Mouse (Mus musculus): ENCODE measurements around the gene Ipo13. TPM values are rescaled to one million over a fixed set of nuclear protein-coding genes. Genes with fewer than 3 reads are reported as not detected.

Ipo13 gene
- polyA plus RNA-seq, 1 experiment from 2014 or later = 49.6 TPM

GRCm38 (mm10) chr4:117914031-117914430, 768 bp downstream of the Ipo13 start:
- peak overlapping the region; percentile 99 for H3K4me2 ChIP-seq (replicated peaks)
- 10% methylated on average over 8 of the region's 8 CpGs for WGBS
- ATAC-seq (ENCODE audit: insufficient number of reproducible peaks, low FRiP score, low TSS enrichment, low read depth) = no peak
- no peaks in the 10 kb centered on the region for H3K27me3 ChIP-seq
- no peaks in the 10 kb centered on the region for H3K9me3 ChIP-seq (replicated peaks)
- H3K27ac ChIP-seq (replicated peaks) = no peak overlapping the region
- H3K4me1 ChIP-seq = peaks cover 30% of the 10 kb centered on the region
- H3K9ac ChIP-seq = peak overlapping the region; percentile 71
- H3K36me3 ChIP-seq = peaks cover 13% of the 10 kb centered on the region
- H3K4me3 ChIP-seq (replicated peaks) = peak overlapping the region; percentile 81

GRCm38 (mm10) chr4:117913421-117913820, 1.4 kb downstream of the Ipo13 start:
- peaks cover 34% of the 10 kb centered on the region for H3K4me1 ChIP-seq
- ATAC-seq (ENCODE audit: insufficient number of reproducible peaks, low FRiP score, low TSS enrichment, low read depth) = no peak
- peaks cover 13% of the 10 kb centered on the region for H3K36me3 ChIP-seq
- H3K9me3 ChIP-seq (replicated peaks) = no peaks in the 10 kb centered on the region
- H3K27ac ChIP-seq (replicated peaks) = no peak overlapping the region; the same call in 1 of the 2 replicates
- WGBS = 39% methylated on average over 3 of the region's 3 CpGs
- no peaks in the 10 kb centered on the region for H3K27me3 ChIP-seq
- H3K4me2 ChIP-seq (replicated peaks) = peak overlapping the region; percentile 99
- H3K9ac ChIP-seq = no peak overlapping the region
- H3K4me3 ChIP-seq (replicated peaks) = peak overlapping the region; percentile 81

GRCm38 (mm10) chr4:117912685-117913273, 2.0 kb downstream of the Ipo13 start:
- Histone ChIP-seq H3K4me2 (replicated peaks) (peak overlapping the region; percentile 99), H3K4me3 (replicated peaks) (peak overlapping the region; percentile 81)
- ATAC-seq (ENCODE audit: insufficient number of reproducible peaks, low FRiP score, low TSS enrichment, low read depth) = no peak

GRCm38 (mm10) chr4:117912131-117912561, 2.7 kb downstream of the Ipo13 start:
- peaks cover 34% of the 10 kb centered on the region for H3K4me1 ChIP-seq
- ATAC-seq (ENCODE audit: insufficient number of reproducible peaks, low FRiP score, low TSS enrichment, low read depth) = no peak
- H3K9me3 ChIP-seq (replicated peaks) = no peaks in the 10 kb centered on the region
- H3K4me3 ChIP-seq (replicated peaks) = no peak overlapping the region
- H3K27ac ChIP-seq (replicated peaks) = no peak overlapping the region
- H3K27me3 ChIP-seq = no peaks in the 10 kb centered on the region
- H3K9ac ChIP-seq = no peak overlapping the region
- WGBS = 92% methylated on average over 13 of the region's 13 CpGs
- H3K4me2 ChIP-seq (replicated peaks) = no peak overlapping the region
- H3K36me3 ChIP-seq = peaks cover 23% of the 10 kb centered on the region

More at GRCm38 (mm10) chr4:117912685-117913273, 2.0 kb downstream of the Ipo13 start:
- peaks cover 18% of the 10 kb centered on the region for H3K36me3 ChIP-seq
- no peak overlapping the region; the same call in 1 of the 2 replicates for H3K27ac ChIP-seq (replicated peaks)
- peaks cover 34% of the 10 kb centered on the region for H3K4me1 ChIP-seq
- H3K9me3 ChIP-seq (replicated peaks) = no peaks in the 10 kb centered on the region
- 42% methylated on average over 7 of the region's 7 CpGs for WGBS
- no peaks in the 10 kb centered on the region for H3K27me3 ChIP-seq
- H3K9ac ChIP-seq = no peak overlapping the region

- Histone ChIP-seq H3K27ac (replicated peaks) (no peak overlapping the region), H3K4me2 (replicated peaks) (no peak overlapping the region), H3K36me3 (peaks cover 49% of the 10 kb centered on the region), H3K4me3 (replicated peaks) (no peak overlapping the region), H3K27me3 (no peaks in the 10 kb centered on the region), H3K9me3 (replicated peaks) (no peaks in the 10 kb centered on the region), H3K4me1 (peaks cover 27% of the 10 kb centered on the region), H3K9ac (no peak overlapping the region)
- no peak; the same call in 1 of the 2 replicates for ATAC-seq (ENCODE audit: insufficient number of reproducible peaks, low FRiP score, low TSS enrichment, low read depth)
- 80% methylated on average over 8 of the region's 8 CpGs for WGBS
These were observed 5.9 kb downstream of the Ipo13 start for GRCm38 (mm10) chr4:117908834-117909453.

GRCm38 (mm10) chr4:117906196-117906595, 8.6 kb downstream of the Ipo13 start:
- Histone ChIP-seq H3K36me3 (peaks cover 66% of the 10 kb centered on the region), H3K4me3 (replicated peaks) (no peak overlapping the region), H3K4me1 (peaks cover 6% of the 10 kb centered on the region; the same call in 1 of the 2 replicates), H3K9ac (no peak overlapping the region), H3K4me2 (replicated peaks) (no peak overlapping the region), H3K9me3 (replicated peaks) (no peaks in the 10 kb centered on the region), H3K27ac (replicated peaks) (no peak overlapping the region), H3K27me3 (no peaks in the 10 kb centered on the region)
- no peak for ATAC-seq (ENCODE audit: insufficient number of reproducible peaks, low FRiP score, low TSS enrichment, low read depth)
- WGBS = 78% methylated on average over 3 of the region's 3 CpGs

- peaks cover 78% of the 10 kb centered on the region for H3K36me3 ChIP-seq
- H3K4me2 ChIP-seq (replicated peaks) = no peak overlapping the region
- H3K27ac ChIP-seq (replicated peaks) = no peak overlapping the region
- no peaks in the 10 kb centered on the region for H3K27me3 ChIP-seq
- WGBS = 85% methylated on average over 8 of the region's 8 CpGs
- H3K4me1 ChIP-seq = peaks cover 6% of the 10 kb centered on the region; the same call in 1 of the 2 replicates
- H3K4me3 ChIP-seq (replicated peaks) = no peak overlapping the region
- no peak overlapping the region for H3K9ac ChIP-seq
- no peaks in the 10 kb centered on the region for H3K9me3 ChIP-seq (replicated peaks)
- ATAC-seq (ENCODE audit: insufficient number of reproducible peaks, low FRiP score, low TSS enrichment, low read depth) = no peak
These were observed 10.0 kb downstream of the Ipo13 start for GRCm38 (mm10) chr4:117904761-117905160.

- WGBS = 87% methylated on average over 10 of the region's 10 CpGs
- H3K4me1 ChIP-seq = peaks cover 5% of the 10 kb centered on the region; the same call in 1 of the 2 replicates
- H3K9me3 ChIP-seq (replicated peaks) = no peaks in the 10 kb centered on the region
- no peak overlapping the region for H3K9ac ChIP-seq
- no peak for ATAC-seq (ENCODE audit: insufficient number of reproducible peaks, low FRiP score, low TSS enrichment, low read depth)
- no peak overlapping the region for H3K4me2 ChIP-seq (replicated peaks)
- no peaks in the 10 kb centered on the region for H3K27me3 ChIP-seq
- no peak overlapping the region for H3K4me3 ChIP-seq (replicated peaks)
- peaks cover 84% of the 10 kb centered on the region for H3K36me3 ChIP-seq
- H3K27ac ChIP-seq (replicated peaks) = no peak overlapping the region
These were observed 10.7 kb downstream of the Ipo13 start for GRCm38 (mm10) chr4:117904094-117904493.

GRCm38 (mm10) chr4:117898111-117898510, 16.7 kb downstream of the Ipo13 start:
- 85% methylated on average over 3 of the region's 3 CpGs for WGBS
- H3K9ac ChIP-seq = no peak overlapping the region
- no peak overlapping the region for H3K4me2 ChIP-seq (replicated peaks)
- H3K4me1 ChIP-seq = no peaks in the 10 kb centered on the region
- no peak overlapping the region for H3K4me3 ChIP-seq (replicated peaks)
- no peak overlapping the region for H3K27ac ChIP-seq (replicated peaks)
- H3K9me3 ChIP-seq (replicated peaks) = no peaks in the 10 kb centered on the region
- no peaks in the 10 kb centered on the region for H3K27me3 ChIP-seq
- ATAC-seq (ENCODE audit: insufficient number of reproducible peaks, low FRiP score, low TSS enrichment, low read depth) = no peak
- peaks cover 90% of the 10 kb centered on the region for H3K36me3 ChIP-seq

- H3K27me3 ChIP-seq = no peaks in the 10 kb centered on the region
- H3K27ac ChIP-seq (replicated peaks) = no peak overlapping the region
- no peak for ATAC-seq (ENCODE audit: insufficient number of reproducible peaks, low FRiP score, low TSS enrichment, low read depth)
- H3K4me3 ChIP-seq (replicated peaks) = no peak overlapping the region
- peaks cover 7% of the 10 kb centered on the region for H3K4me1 ChIP-seq
- peaks cover 69% of the 10 kb centered on the region for H3K36me3 ChIP-seq
- H3K9ac ChIP-seq = no peak overlapping the region
- no peaks in the 10 kb centered on the region for H3K9me3 ChIP-seq (replicated peaks)
- WGBS = 93% methylated on average over 6 of the region's 6 CpGs
- H3K4me2 ChIP-seq (replicated peaks) = no peak overlapping the region
These were observed 18.8 kb downstream of the Ipo13 start for GRCm38 (mm10) chr4:117896031-117896430.

GRCm38 (mm10) chr4:117895339-117895738, 19.5 kb downstream of the Ipo13 start:
- no peak overlapping the region for H3K9ac ChIP-seq
- no peak for ATAC-seq (ENCODE audit: insufficient number of reproducible peaks, low FRiP score, low TSS enrichment, low read depth)
- no peak overlapping the region for H3K27ac ChIP-seq (replicated peaks)
- 74% methylated on average over 7 of the region's 7 CpGs for WGBS
- no peaks in the 10 kb centered on the region for H3K9me3 ChIP-seq (replicated peaks)
- H3K36me3 ChIP-seq = peaks cover 62% of the 10 kb centered on the region
- H3K4me1 ChIP-seq = peaks cover 11% of the 10 kb centered on the region
- no peak overlapping the region for H3K4me3 ChIP-seq (replicated peaks)
- no peaks in the 10 kb centered on the region for H3K27me3 ChIP-seq
- no peak overlapping the region for H3K4me2 ChIP-seq (replicated peaks)

Measured in embryonic facial prominence, embryonic 15.5 days (tissue).